Mouse (Mus musculus): ENCODE measurements around the gene Pde6d.
A peak's percentile ranks its signal among the peaks of the same experiment; 100 is the strongest.
"Not testable (repeated sequence)": the region's sequence is repeated elsewhere in the genome, so short reads cannot be mapped to it uniquely, and the experiment has no call there.

The Pde6d gene

GRCm38 (mm10) chr1:86526789-86527598, 55.4 kb downstream of the Pde6d start:
- no peak for DNase-seq (ENCODE audit: low read depth, low spot score)

- peak; percentile 100 for DNase-seq (ENCODE audit: low read depth, low spot score)
Measured at GRCm38 (mm10) chr1:86526116-86526788, 56.2 kb downstream of the Pde6d start, which contains the start of gene Ptma. TSS of gene Ptma (plus strand) at chr1:86526726.

DNA sequence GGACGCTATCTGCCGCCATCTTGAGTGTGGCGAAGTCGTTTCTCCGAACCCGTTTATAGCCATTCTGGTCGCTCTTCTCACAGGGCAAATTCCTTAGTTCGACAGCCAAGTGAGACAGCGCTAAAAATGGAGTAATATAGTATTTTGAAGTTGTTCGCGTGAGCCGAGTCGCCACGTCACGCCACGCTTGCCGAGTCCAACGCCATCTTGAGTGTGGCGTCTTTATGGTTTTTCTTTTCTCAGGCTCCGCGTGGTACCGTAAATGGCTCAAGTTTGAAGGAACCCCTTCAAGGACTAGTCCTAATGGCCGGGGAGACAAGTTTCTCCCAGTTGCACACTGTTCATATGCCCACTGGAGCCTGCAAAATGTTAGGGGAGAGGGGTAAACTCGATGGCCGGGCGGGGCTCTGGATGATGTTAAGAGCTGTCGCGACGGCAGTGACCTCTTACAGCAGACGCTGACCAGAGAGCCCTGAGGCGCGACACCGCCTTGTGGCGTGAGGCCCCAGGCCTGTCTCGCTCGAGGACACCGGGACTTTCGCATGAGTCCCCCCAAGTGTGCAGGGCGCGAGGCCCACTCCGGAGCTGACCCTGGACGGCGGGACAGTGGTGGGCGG, 56.8 kb downstream of the Pde6d start:
- DNase-seq (ENCODE audit: low read depth, low spot score) = no peak

DNA sequence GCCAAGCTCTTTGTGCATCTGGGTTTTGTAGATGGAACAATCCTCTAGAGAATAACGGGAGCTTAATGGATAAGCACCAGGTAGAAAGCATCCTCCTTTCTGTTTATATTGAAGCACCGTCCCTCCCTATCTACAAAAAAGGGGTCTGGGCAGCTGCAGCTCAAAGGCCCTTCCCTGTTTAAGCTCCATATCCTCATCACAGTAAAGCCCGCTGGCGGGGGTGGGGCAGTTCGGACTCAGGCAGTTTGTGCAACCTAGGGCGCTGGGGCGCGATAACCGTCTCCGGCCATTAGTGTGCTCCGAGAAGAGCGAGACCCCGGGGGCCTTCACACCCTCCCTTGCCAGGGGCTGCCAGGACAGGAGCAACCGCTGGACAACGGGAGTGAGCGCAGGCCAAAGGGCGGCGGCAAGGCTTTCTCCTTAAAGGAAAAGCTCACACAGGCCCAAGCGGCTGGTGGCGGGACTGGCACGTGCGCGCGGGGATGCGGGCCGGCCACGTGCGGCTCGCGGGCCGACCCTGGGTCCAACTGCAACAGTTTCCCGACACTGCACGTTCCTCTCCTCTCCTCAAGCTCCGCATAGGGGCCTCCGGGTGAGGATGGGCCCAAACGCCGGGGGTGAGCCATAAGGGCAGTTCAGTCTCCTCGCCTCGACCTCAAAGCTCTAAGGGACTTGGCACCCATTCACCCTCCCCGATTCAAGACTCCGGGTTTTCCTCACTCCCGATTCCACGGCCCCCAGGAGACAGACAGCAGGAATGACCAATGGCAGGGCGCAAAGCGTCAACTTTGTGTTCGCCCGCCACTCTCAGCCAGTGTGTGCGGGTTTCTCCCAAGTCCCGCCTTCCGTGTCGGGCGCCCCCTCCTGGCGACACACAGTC, 57.6 kb downstream of the Pde6d start:
- DNase-seq (ENCODE audit: low read depth, low spot score) = peak; percentile 91

GRCm38 (mm10) chr1:86523776-86524618, 58.4 kb downstream of the Pde6d start:
- no peak for DNase-seq (ENCODE audit: low read depth, low spot score)

GRCm38 (mm10) chr1:86522286-86522871, 60.0 kb downstream of the Pde6d start:
- no peak for DNase-seq (ENCODE audit: low read depth, low spot score)

- DNase-seq (ENCODE audit: low read depth, low spot score) = no peak
Measured at GRCm38 (mm10) chr1:86520361-86520760, 62.1 kb downstream of the Pde6d start.

DNA sequence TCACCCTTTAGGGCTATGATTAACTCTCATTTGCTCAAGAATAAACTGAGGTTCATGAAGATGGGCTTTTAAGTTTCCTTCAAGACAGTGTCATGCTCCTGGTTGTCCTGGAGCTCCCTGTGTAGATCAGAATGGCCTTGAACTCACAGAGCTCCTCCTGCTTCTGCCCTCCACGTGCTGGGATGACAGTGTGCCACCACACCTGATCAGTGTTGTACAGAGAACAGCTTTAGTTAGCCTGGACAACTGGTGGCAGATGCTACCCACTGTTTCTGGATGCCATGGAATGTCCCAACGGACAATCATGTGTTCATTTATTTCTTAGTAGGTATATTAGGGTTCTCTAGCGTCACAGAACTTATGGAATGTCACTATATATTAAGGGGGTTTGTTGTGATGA, 65.4 kb downstream of the Pde6d start:
- DNase-seq (ENCODE audit: low read depth, low spot score) = no peak

GRCm38 (mm10) chr1:86515715-86516410, 66.6 kb downstream of the Pde6d start:
- DNase-seq (ENCODE audit: low read depth, low spot score) = no peak

GRCm38 (mm10) chr1:86513031-86513430, 69.4 kb downstream of the Pde6d start:
- DNase-seq (ENCODE audit: low read depth, low spot score) = not testable (repeated sequence)

DNA sequence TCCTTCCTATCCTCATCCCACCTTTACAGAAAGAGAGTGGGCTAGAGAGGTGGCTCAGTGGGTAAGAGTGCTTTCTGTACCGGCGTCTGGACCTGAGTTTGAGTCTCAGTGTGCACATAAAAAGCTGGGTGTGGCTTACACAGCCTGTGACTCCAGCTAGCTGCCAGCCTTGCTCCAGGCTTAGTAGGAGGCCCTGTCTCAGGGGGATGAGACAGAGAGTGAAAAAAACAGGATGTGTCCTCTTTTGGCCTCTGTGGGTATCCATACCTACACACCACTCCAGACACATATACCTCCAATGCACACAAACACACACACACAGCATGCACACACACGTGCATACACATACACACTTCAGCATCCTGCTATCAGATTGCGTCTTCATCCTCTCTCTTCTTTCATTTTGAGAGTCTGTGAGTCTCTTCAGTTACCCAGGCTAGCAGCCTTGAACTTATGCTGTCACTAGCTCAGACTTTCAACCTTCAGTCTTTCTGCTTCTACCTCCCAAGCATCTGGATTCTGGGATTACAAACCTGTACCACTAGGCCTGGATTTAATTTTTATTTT, 70.2 kb downstream of the Pde6d start:
- DNase-seq (ENCODE audit: low read depth, low spot score) = no peak

DNA sequence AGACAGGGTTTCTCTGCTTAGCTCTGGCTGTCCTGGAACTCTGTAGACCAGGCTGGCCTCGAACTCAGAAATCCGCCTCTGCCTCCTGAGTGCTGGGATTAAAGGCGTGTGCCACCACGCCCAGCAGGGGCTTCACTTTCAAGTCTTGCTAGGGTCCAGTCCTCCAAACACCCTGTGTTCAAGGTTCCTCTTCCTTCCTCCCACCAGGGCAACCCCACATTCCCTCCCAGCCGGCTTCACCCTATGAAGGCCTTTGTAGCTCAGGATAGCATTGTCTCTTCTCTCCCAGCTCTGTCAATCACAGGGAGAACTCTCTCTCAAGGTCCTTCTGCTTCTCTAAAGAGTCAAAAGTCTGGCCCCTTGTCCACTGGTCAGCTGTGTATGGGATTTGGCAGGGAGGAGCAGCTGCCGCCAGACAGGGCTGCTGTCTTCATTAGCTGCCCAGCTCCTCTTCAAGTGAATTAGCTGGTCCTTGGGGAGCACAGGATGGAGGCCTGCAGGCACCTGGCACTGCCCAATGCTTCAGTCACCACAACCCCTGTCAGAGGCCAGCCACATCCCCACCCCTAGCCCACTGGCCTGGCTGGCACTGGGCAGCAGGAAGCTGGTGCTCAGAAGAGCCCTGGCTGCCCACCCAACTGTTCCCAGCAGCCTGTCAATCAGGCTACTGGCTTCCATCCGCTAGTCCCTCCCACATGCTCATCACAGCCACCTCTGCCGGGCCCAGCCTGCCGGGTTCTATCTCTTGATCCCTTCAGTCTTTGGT, 71.6 kb downstream of the Pde6d start:
- DNase-seq (ENCODE audit: low read depth, low spot score) = no peak

- no peak for DNase-seq (ENCODE audit: low read depth, low spot score)
Measured at GRCm38 (mm10) chr1:86510266-86510665, 72.2 kb downstream of the Pde6d start.

- peak; percentile 89 for DNase-seq (ENCODE audit: low read depth, low spot score)
Measured at GRCm38 (mm10) chr1:86509410-86509809, 73.0 kb downstream of the Pde6d start.

DNA sequence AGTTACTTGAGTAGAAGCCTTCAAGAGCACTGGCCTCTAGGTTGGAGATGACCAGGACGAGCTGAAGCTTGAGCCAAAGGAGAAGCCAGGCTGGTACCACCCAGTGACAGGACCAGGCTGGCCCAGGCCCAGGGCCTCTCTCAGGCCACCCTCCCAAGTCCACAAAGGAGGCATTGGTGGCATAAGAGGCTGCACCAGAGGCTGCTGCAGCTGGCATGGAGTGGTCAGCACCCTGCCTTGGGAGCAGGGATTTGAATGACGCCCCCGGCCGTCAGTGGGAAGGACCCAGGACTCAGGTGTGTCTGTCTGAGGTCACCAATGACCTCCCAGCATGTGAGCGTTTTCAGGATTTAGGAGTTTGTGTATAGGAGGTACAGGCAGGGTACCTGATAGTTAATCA, 74.6 kb downstream of the Pde6d start:
- DNase-seq (ENCODE audit: low read depth, low spot score) = no peak

DNA sequence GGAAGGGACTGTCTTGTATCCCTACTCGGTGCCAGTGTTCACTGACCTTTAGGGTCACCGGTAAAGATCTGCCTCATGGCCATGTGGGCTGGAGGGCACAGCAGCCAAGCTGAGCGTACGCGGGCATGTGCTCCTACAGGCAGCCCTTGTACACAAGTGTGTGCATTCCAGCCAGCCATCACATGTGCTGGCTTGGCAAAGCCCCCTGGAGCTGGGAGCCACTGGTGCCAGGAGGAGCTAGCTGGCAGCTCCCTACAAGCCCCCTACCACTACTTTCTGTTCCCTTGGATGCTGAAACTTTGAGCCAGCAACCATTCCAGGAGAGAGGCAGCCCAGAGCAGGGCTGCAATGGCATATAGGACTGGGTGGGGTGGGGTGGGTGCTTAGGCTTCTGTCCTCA, 76.0 kb downstream of the Pde6d start:
- DNase-seq (ENCODE audit: low read depth, low spot score) = no peak

GRCm38 (mm10) chr1:86505461-86505860, 77.0 kb downstream of the Pde6d start:
- DNase-seq (ENCODE audit: low read depth, low spot score) = no peak

DNA sequence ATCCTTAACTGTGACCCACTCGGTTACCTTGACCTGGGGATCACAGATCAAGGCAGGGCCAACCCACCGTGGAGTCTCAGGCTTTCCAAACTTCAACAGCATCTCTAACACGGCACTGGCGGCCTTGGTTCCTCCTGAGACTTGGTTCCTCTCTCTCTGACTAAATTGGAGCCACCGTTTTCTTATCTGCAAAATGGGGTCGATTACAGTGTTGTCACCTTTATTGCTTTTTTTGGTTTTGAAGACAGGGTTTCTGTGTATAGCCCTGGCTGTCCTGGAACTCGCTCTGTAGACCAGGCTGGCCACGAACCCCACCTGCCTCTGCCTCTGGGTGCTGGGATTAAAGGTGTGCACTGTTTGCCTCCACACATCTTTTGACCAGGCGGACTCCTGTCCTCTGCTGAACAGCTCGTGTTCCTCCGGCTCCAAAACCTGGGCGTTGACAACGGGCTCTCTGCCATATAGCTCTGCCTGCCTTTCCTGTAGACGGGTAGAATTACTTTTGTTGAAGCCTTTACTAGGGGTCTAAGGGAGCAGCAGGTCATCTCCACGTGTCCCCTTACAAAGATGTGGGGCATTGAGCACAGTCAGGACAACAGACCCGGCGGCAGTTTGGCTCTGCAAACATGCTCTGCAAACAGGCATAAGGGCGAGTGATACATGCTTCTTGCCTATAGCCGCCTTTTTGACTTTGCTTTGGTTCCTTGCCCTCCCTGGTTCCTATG, 77.6 kb downstream of the Pde6d start:
- no peak for DNase-seq (ENCODE audit: low read depth, low spot score)
